ENCODE assay signal across 35 mouse cellular contexts in the genomic region with DNA sequence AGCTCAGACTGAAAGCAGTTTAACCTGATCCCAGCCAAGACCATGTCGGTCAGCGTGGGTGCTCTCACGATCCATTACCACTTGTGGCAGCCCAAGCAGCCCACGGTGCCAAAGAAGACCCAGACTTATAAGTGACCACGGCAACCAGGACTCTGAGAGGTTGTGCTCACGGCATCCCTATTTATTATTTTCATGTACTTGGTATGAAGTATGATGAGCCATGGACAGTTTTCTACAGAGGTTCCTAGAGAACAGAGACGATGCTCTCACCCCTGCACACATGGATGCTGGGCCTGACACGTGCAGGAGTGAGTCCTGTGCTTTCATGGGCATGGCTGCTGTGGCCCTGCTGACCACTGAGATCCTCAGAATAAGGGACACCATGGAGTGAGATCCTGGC.
"Had no signal": no experiment of that assay in that cellular context is flagged by ENCODE, and none has a peak within 500 bp of the region (broad histone marks: within the 10 kb centered on the region; RNA-seq: fewer than 3 reads in every experiment).

No protein-coding gene starts in this region.

- H3K9ac ChIP-seq: heart, embryonic 12.5 days; heart, embryonic 13.5 days; heart, embryonic 15.5 days; hindbrain, embryonic 12.5 days; hindbrain, embryonic 13.5 days; hindbrain, embryonic 14.5 days; hindbrain, embryonic 15.5 days; intestine, embryonic 15.5 days; kidney, embryonic 15.5 days had no signal

- H3K36me3 ChIP-seq: heart, embryonic 10.5 days; heart, embryonic 12.5 days; heart, embryonic 13.5 days; heart, embryonic 15.5 days; hindbrain, embryonic 15.5 days; intestine, embryonic 15.5 days; kidney, embryonic 15.5 days had no signal

- ATAC-seq: hindbrain, embryonic 16.5 days; hindbrain, postnatal 0 days; inflammation-experienced regulatory T-cells, adult 6 months; intestine, embryonic 15.5 days; intestine, embryonic 16.5 days; intestine, postnatal 0 days had no signal

- H3K27ac ChIP-seq: heart, embryonic 10.5 days; heart, embryonic 13.5 days; heart, embryonic 15.5 days; hindbrain, embryonic 10.5 days; hindbrain, embryonic 12.5 days; hindbrain, embryonic 13.5 days; hindbrain, embryonic 14.5 days; hindbrain, embryonic 15.5 days; hindbrain, postnatal 0 days; intestine, embryonic 15.5 days; kidney, embryonic 15.5 days; kidney, postnatal 0 days; layer of hippocampus, adult 2 months had no signal

- H3K4me3 ChIP-seq: heart, embryonic 10.5 days; heart, embryonic 12.5 days; heart, embryonic 13.5 days; heart, embryonic 15.5 days; hindbrain, embryonic 10.5 days; hindbrain, embryonic 12.5 days; hindbrain, embryonic 13.5 days; hindbrain, embryonic 15.5 days; intestine, embryonic 15.5 days; kidney, embryonic 15.5 days; layer of hippocampus, adult 2 months had no signal

- H3K9me3 ChIP-seq: heart, embryonic 10.5 days; heart, embryonic 12.5 days; heart, embryonic 13.5 days; heart, embryonic 15.5 days; hindbrain, embryonic 10.5 days; hindbrain, embryonic 15.5 days; intestine, embryonic 15.5 days; kidney, embryonic 15.5 days had no signal

- DNase-seq: heart, postnatal 10 days; heart, postnatal 14 days; heart, postnatal 36 days; heart, postnatal 4 days; kidney, adult 11 months; kidney, adult 18-20 months; kidney, adult 2 months; kidney, adult 8-10 months; kidney, adult 9 months; kidney, postnatal 10 days; kidney, postnatal 14 days; kidney, postnatal 25 days; kidney, postnatal 36 days; kidney, postnatal 4 days; layer of hippocampus, adult 9-11 months; layer of hippocampus, postnatal 36 days had no signal

- H3K27me3 ChIP-seq: heart, embryonic 15.5 days; hindbrain, embryonic 12.5 days; hindbrain, embryonic 13.5 days; hindbrain, embryonic 15.5 days; intestine, embryonic 15.5 days; kidney, embryonic 15.5 days had no signal

- H3K4me2 ChIP-seq: heart, embryonic 11.5 days; heart, embryonic 12.5 days; heart, embryonic 13.5 days; heart, embryonic 15.5 days; hindbrain, embryonic 12.5 days; hindbrain, embryonic 13.5 days; hindbrain, embryonic 14.5 days; hindbrain, embryonic 15.5 days; intestine, embryonic 15.5 days; kidney, embryonic 15.5 days had no signal

- H3K4me1 ChIP-seq: intestine, embryonic 15.5 days had no signal
